In the genomic region with DNA sequence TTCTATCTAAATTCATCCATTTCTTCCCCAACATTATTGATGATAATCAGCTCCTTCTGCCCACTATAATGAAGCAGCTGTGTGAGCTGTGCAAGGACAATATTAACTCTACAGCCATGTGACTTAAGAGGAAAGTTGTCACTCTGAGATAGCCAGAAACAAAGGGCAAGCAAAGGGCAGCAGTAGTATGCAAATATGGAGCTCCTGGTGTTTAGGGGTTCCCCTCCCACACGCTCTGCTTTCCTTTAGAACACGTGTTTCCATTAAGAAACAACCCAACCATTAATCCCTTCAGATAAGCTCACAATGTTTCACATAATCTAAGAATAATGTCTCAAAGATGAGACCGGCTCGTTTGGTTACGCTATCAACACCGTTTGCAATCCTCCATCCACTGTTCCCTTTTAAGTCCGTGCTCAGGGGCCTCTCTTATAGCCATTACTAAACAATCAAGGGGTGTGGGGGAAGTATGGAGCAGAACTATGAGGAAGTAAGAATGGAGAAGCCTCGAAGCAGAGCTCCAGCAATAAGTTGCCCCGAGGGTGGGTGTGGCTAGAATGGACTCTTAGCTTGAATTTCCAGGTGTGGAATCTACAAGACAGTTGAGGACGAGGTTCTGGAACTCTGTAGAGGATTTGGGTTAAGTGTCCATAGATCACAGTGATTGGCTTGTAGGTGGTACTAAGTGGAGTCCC, we compare ENCODE assay signal across 21 mouse cellular contexts. TPM values are rescaled to one million over a fixed set of nuclear protein-coding genes. Genes with fewer than 3 reads are reported as not detected.
DNase-seq lines count a peak whose midpoint lies in the region; ATAC-seq lines count a peak whose summit lies in the region.
"Had no signal": no experiment of that assay in that cellular context is flagged by ENCODE, and none has a peak within 500 bp of the region (broad histone marks: within the 10 kb centered on the region; RNA-seq: fewer than 3 reads in every experiment).

No protein-coding gene starts in this region.

- no peaks in the 10 kb centered on the region; the same call in 1 of the 2 replicates for H3K4me1 ChIP-seq in liver, embryonic 16.5 days (ENCODE audit: control insufficient read depth, low read depth, low read length)
- peaks cover 4% of the 10 kb centered on the region; the same call in 1 of the 2 replicates for H3K4me1 ChIP-seq in intestine, embryonic 15.5 days (replicated peaks)
- H3K4me1 ChIP-seq in stomach, embryonic 14.5 days (ENCODE audit: control insufficient read depth, insufficient read depth, low read length), result no peaks in the 10 kb centered on the region

- WGBS in liver, embryonic 16.5 days (ENCODE audit: insufficient replicate concordance), result 22% methylated on average over 10 of the region's 10 CpGs
- 55% methylated on average over 10 of the region's 10 CpGs for WGBS in intestine, embryonic 15.5 days
- WGBS in stomach, embryonic 14.5 days, result 49% methylated on average over 10 of the region's 10 CpGs

- H3K4me2 ChIP-seq in liver, embryonic 16.5 days (ENCODE audit: low read depth, low read length), result no peak overlapping the region
- peak overlapping the region; percentile 26; the same call in 1 of the 2 replicates for H3K4me2 ChIP-seq in intestine, embryonic 15.5 days (replicated peaks)
- no peak overlapping the region for H3K4me2 ChIP-seq in stomach, embryonic 14.5 days (replicated peaks; ENCODE audit: low read depth, low read length)
- H3K4me2 ChIP-seq: limb, embryonic 13.5 days; neural tube, embryonic 12.5 days had no signal

- no peaks in the 10 kb centered on the region for H3K9me3 ChIP-seq in liver, embryonic 16.5 days (replicated peaks; ENCODE audit: control insufficient read depth, low read length)
- H3K9me3 ChIP-seq in intestine, embryonic 15.5 days, result no peaks in the 10 kb centered on the region
- no peaks in the 10 kb centered on the region for H3K9me3 ChIP-seq in stomach, embryonic 14.5 days (ENCODE audit: control insufficient read depth, low read depth, low read length)
- H3K9me3 ChIP-seq: embryonic facial prominence, embryonic 10.5 days; limb, embryonic 13.5 days; midbrain, embryonic 13.5 days; neural tube, embryonic 12.5 days had no signal

- 0 out of 2 replicates have a peak, but pooled peaks have one; percentile 32 for ATAC-seq in liver, embryonic 16.5 days (ENCODE audit: low read depth)
- ATAC-seq in intestine, embryonic 15.5 days, result peak; percentile 91
- 0 out of 2 replicates have a peak, but pooled peaks have one; percentile 37 for ATAC-seq in stomach, embryonic 14.5 days (ENCODE audit: insufficient number of reproducible peaks, insufficient read depth, low FRiP score, low read depth)
- ATAC-seq in frontal cortex, adult (ENCODE audit: low TSS enrichment), result no peak

- DNase-seq in liver, result no peak
- peak; percentile 87 for DNase-seq in ES-CJ7 (ENCODE audit: low read depth, low spot score)
- no peak for DNase-seq in cerebellum, postnatal 36 days
- no peak for DNase-seq in cerebellum, adult 11 months
- DNase-seq: cerebellum, adult 9-10 months; heart, adult 18-20 months; heart, postnatal 10 days; kidney, postnatal 36 days; layer of hippocampus, postnatal 36 days; lung, adult 18-20 months had no signal

- no peak overlapping the region for H3K27ac ChIP-seq in liver, embryonic 16.5 days (ENCODE audit: low read length)
- no peak overlapping the region for H3K27ac ChIP-seq in intestine, embryonic 15.5 days
- no peak overlapping the region for H3K27ac ChIP-seq in stomach, embryonic 14.5 days (ENCODE audit: low read length)
- H3K27ac ChIP-seq: embryonic facial prominence, embryonic 10.5 days; limb, embryonic 13.5 days; neural tube, embryonic 12.5 days had no signal

- H3K36me3 ChIP-seq in liver, embryonic 16.5 days (ENCODE audit: control insufficient read depth, insufficient read depth), result no peaks in the 10 kb centered on the region
- no peaks in the 10 kb centered on the region for H3K36me3 ChIP-seq in intestine, embryonic 15.5 days
- H3K36me3 ChIP-seq in stomach, embryonic 14.5 days (ENCODE audit: control insufficient read depth, insufficient read depth, low read length), result no peaks in the 10 kb centered on the region
- H3K36me3 ChIP-seq: embryonic facial prominence, embryonic 10.5 days; limb, embryonic 13.5 days; midbrain, embryonic 13.5 days; neural tube, embryonic 12.5 days had no signal

- H3K4me3 ChIP-seq in liver, embryonic 16.5 days (ENCODE audit: low read depth, low read length), result no peak overlapping the region
- no peak overlapping the region for H3K4me3 ChIP-seq in intestine, embryonic 15.5 days (replicated peaks)
- H3K4me3 ChIP-seq in stomach, embryonic 14.5 days (ENCODE audit: low read depth, low read length), result no peak overlapping the region
- H3K4me3 ChIP-seq: embryonic facial prominence, embryonic 10.5 days; limb, embryonic 13.5 days; midbrain, embryonic 13.5 days; neural tube, embryonic 12.5 days had no signal

- no peak overlapping the region for H3K9ac ChIP-seq in liver, embryonic 16.5 days (ENCODE audit: low read depth, low read length)
- H3K9ac ChIP-seq in intestine, embryonic 15.5 days, result no peak overlapping the region
- no peak overlapping the region for H3K9ac ChIP-seq in stomach, embryonic 14.5 days (replicated peaks; ENCODE audit: low read depth, low read length)
- H3K9ac ChIP-seq: limb, embryonic 13.5 days; midbrain, embryonic 13.5 days; neural tube, embryonic 12.5 days had no signal

- no peaks in the 10 kb centered on the region for H3K27me3 ChIP-seq in liver, embryonic 16.5 days (ENCODE audit: control insufficient read depth, insufficient read depth, low read depth, low read length)
- no peaks in the 10 kb centered on the region for H3K27me3 ChIP-seq in intestine, embryonic 15.5 days (replicated peaks)
- no peaks in the 10 kb centered on the region for H3K27me3 ChIP-seq in stomach, embryonic 14.5 days (ENCODE audit: control insufficient read depth, insufficient read depth, low read length)
- H3K27me3 ChIP-seq: limb, embryonic 13.5 days; neural tube, embryonic 12.5 days had no signal

RNA-seq across cellular contexts. Expression of a gene that starts 34.6 kb away (rescaled TPM):
- not detected in 2 replicates for polyA plus RNA-seq in liver, embryonic 16.5 days (2015; fragmentation: Nextera tagmentation; extraction: Ambion mirVana)
- polyA plus RNA-seq in intestine, embryonic 15.5 days (2015; fragmentation: Nextera tagmentation; extraction: Ambion mirVana), result not detected in 2 replicates
- polyA plus RNA-seq in stomach, embryonic 14.5 days (2014; fragmentation: Nextera tagmentation; extraction: Ambion mirVana), result not detected in 2 replicates
- polyA plus RNA-seq: brain, embryonic 14.5 days; C2C12; embryonic facial prominence, embryonic 10.5 days; intestine, embryonic 14.5 days; midbrain, embryonic 13.5 days; neural tube, embryonic 12.5 days had no signal
